Mouse (Mus musculus) heart, embryonic 11.5 days (tissue): ENCODE data around the gene Lyst. TPM values are rescaled to one million over a fixed set of nuclear protein-coding genes. Genes with fewer than 3 reads are reported as not detected.

Experiments used
- polyA plus RNA-seq: library from polyadenylated mRNA; unstranded; fragments of >200 nt; fragmentation: Nextera tagmentation; extraction: Ambion mirVana; gene quantifications from 2 replicates; pipeline ENCODE4 v1.2.1, GENCODE M21; 2014

Lyst gene
- polyA plus RNA-seq, 1 experiment from 2014 or later, result 3.9 TPM

Other genes starting within 250 kb of the Lyst start
- gene Gpr137b, start 196.4 kb upstream of the Lyst start, polyA plus RNA-seq, result 13.8 and 15.0 TPM in 2 replicates
- gene Nid1, start 152.8 kb upstream of the Lyst start, polyA plus RNA-seq, result 61.4 and 92.5 TPM in 2 replicates
- gene Gng4, start 193.7 kb downstream of the Lyst start, polyA plus RNA-seq, result 0.26 TPM in 1 of 2 replicates, not detected in the other